Mouse (Mus musculus): ENCODE measurements at regions not wholly inside any gene's neighbourhood (a gene's known extent, or its start where the extent isn't known, plus 50 kb on each side); places are given as distances from the start of the nearest gene placed in this dataset.

DNA sequence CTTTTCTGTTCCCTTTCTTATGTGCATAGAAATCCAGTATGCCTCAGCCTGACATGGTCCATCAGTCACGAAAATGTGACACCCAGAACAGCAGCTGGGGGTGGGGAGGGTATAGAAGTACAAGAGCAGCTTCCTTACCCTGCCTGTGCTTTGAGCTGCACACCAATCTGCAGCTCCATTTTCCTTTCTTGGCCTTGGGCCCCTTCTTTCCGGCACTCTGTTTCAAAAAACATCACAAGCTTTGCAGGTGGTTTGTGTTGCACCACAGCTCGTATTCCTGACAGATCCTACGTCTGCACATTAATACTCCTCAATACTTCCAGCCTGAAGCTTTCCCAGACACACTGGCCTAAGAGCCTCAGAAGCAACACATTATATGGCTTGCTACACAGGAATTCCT, 138.1 kb upstream of the Nt5c1b start:
- TF ChIP-seq CTCF (IDR thresholded peaks at IDR 0.05; ENCODE audit: low read depth), result no peak
- TF ChIP-seq EP300 (IDR thresholded peaks at IDR 0.05; ENCODE audit: low read depth), result no peak

Data from heart, postnatal 0 days (tissue).